Mouse (Mus musculus): Measurements from ENCODE around the gene Bhlhb9. TPM values are rescaled to one million over a fixed set of nuclear protein-coding genes. Genes with fewer than 3 reads are reported as not detected.

Gene Bhlhb9
- total RNA-seq, 2 experiments from 2014 or later, result 62.7 to 64.4 TPM

- DNase-seq (ENCODE audit: low spot score in 2 of 2), result peak; percentile 69 to 76
Observed at GRCm38 (mm10) chrX:135885411-135886233, 88.2 kb downstream of the Bhlhb9 start.

DNA sequence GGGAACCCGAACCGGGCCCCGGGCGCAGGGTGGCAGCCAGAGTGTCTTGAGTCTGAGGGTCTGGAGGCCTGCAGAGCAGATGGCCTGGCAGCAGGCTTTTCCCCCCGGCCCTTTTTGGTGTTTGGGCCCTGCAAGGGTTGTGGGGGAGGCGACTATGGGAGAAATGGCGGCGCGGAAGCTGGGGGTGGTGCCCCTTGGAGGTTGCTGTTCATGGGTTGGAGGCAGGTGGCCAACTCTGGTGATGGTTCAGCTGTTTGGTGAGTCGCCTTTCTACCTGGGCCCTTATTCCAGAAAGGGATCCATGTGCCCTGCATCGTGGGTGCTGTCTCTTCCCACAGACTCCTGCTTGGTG lies 88.8 kb downstream of the Bhlhb9 start:
- DNase-seq (ENCODE audit: low spot score in 2 of 2), result peak; percentile 12 to 16

GRCm38 (mm10) chrX:135916580-135916979 lies 119.2 kb downstream of the Bhlhb9 start:
- DNase-seq (ENCODE audit: low spot score in 2 of 2), result no peak

DNA sequence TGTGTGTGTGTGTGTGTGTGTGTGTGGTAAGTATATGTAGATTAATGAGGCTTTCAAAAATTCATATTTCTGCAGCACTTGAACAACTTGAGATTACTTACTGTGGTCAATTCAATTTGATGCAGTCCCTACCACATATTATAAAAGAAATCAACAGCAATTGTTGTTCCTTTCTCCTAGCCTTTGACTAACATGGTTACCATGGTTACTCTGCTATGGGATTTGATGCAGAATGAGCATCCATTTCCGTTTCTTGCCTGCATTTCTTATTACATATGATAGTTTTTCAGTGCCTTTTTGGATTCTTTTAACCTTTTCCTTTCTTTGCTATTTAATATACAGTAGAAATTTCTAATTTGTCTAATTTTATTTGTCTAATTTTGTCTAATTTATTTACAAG lies 119.7 kb downstream of the Bhlhb9 start:
- DNase-seq (ENCODE audit: low spot score in 2 of 2), result no peak

- peak; percentile 10 to 12 for DNase-seq (ENCODE audit: low spot score in 2 of 2)
Observed at GRCm38 (mm10) chrX:135922162-135922561, 124.8 kb downstream of the Bhlhb9 start.

DNA sequence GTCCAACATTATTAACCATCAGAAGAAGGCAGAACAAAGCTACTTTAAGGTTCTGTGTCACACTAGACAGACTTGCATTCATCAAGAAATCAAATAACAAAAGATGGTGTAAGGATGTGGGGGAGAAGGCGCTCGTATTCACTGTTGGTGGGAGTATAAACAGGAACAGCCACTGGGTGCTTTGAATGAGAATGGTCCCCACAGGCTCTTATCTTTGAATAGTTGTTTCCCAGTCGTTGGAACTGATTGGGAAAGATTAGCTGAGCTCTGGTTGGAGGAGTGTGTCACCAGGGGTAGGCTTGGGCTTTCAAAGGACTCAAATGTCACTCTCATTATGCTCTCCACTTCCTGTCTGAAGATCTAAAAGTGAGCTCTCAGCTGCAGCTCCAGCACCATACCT lies 128.5 kb downstream of the Bhlhb9 start:
- DNase-seq (ENCODE audit: low spot score in 2 of 2), result no peak

DNA sequence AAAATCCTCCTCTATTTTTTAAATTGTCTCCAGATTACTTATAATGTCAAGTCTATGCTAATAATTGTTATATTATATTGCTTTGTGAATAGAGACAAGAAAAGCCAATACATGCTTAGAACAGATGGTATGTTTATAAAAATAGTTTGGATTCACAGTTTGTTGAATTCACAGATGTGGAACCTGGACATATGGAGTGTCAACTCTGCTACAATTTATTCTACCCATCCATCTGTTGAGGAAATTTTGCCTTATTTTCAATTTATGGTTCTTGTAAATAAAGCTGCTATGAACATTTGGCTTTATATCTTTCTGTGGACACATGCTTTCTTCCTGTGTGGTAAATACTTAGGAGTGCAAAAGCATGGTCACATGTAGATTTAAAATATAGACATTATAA lies 131.2 kb downstream of the Bhlhb9 start:
- no peak for DNase-seq (ENCODE audit: low spot score in 2 of 2)

DNA sequence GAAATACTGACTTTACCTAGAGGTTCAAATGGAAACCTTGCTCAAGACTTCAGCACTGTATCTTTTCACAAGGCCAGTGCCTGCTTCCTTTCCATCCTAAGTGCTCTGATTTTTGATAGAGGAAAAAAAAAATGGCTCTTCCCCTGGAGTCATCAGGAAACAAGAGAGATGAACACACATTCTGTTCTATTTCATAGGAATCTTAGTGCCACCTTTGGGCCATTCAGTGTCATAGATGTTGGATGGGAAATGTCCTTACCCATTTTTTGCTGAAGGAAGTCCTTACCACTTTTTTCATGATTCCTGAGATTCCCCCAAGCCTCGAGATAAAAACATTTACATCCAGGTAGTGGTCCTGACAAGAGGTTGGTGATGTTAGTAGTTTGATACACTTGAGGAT lies 139.1 kb downstream of the Bhlhb9 start:
- DNase-seq (ENCODE audit: low spot score in 2 of 2), result no peak

Small RNA genes within 50 kb of the gene (microRNA-seq; reads per million reads assigned to microRNA genes)
- 0 reads per million in 2 experiments for gene Mir1970

Other genes with a start within 250 kb of the Bhlhb9 start
- gene Nxf7, start 198.8 kb upstream of the Bhlhb9 start, total RNA-seq (2021), result 1 to 10 TPM; 4.2 to 4.7 TPM
- not detected for gene Prame, start 169.9 kb upstream of the Bhlhb9 start, total RNA-seq (2021)
- gene Tcp11x2, start 103.8 kb upstream of the Bhlhb9 start, total RNA-seq (2021), result not detected
- gene Tmsb15a, start 72.3 kb upstream of the Bhlhb9 start, total RNA-seq (2021), result not detected
- 10 to 100 TPM; 30.0 to 32.9 TPM for gene Armcx5, start 54.9 kb upstream of the Bhlhb9 start, total RNA-seq (2021)
- 100 to 1,000 TPM; 340 to 388 TPM for gene Gprasp1, start 54.9 kb upstream of the Bhlhb9 start, total RNA-seq (2021)
- gene Gprasp2, start 41.4 kb downstream of the Bhlhb9 start, total RNA-seq (2021), result 100 to 1,000 TPM; 198 to 207 TPM
- gene Arxes2, start 196.2 kb downstream of the Bhlhb9 start, total RNA-seq (2021), result 10 to 100 TPM; 62.2 to 63.3 TPM
- 10 to 100 TPM; 29.7 to 34.2 TPM for gene Arxes1, start 235.8 kb downstream of the Bhlhb9 start, total RNA-seq (2021)